Mouse (Mus musculus) embryonic facial prominence, embryonic 11.5 days (tissue): ENCODE data around the gene Agap1. TPM values are rescaled to one million over a fixed set of nuclear protein-coding genes. Genes with fewer than 3 reads are reported as not detected.
"Not testable (repeated sequence)": the region's sequence is repeated elsewhere in the genome, so short reads cannot be mapped to it uniquely, and the experiment has no call there.

ENCODE experiments used
- ATAC-seq: fragments of 200-750 bp; cut with Nextera tagmentation; replicated peaks from 2 replicates; pipeline ENCODE4 v1.8.0; 2017; ENCODE audit warnings: low read depth; ENCODE audit not compliant: insufficient number of reproducible peaks, low FRiP score, low TSS enrichment
- DNase-seq: peaks from one replicate; pipeline ENCODE4 v3.0.0-alpha.2; 2015; ENCODE audit warnings: low spot score
- H3K27ac ChIP-seq: fragments of 300-500 bp; sonication (generic); replicated peaks from 2 replicates; pipeline ENCODE4 v1.5.1; 2014; ENCODE audit warnings: mild to moderate bottlenecking, low read depth, low read length, control low read depth
- H3K27me3 ChIP-seq: fragments of 300-500 bp; sonication (generic); 2 replicates; pipeline ENCODE4 v1.6.1; 2014; ENCODE audit warnings: mild to moderate bottlenecking, low read length, moderate library complexity, mixed read lengths; ENCODE audit not compliant: control insufficient read depth, insufficient read depth
- H3K36me3 ChIP-seq: fragments of 300-500 bp; sonication (generic); replicated peaks from 2 replicates; pipeline ENCODE4 v1.6.1; 2014; ENCODE audit warnings: low read depth, mild to moderate bottlenecking, low read length, moderate library complexity, mixed read lengths; ENCODE audit not compliant: control insufficient read depth, insufficient read depth
- H3K4me1 ChIP-seq: fragments of 300-500 bp; sonication (generic); 2 replicates; pipeline ENCODE4 v1.6.1; 2014; ENCODE audit warnings: low read length, mixed read lengths; ENCODE audit not compliant: control insufficient read depth, insufficient read depth
- H3K4me2 ChIP-seq: fragments of 300-500 bp; sonication (generic); 2 replicates; pipeline ENCODE4 v1.6.1; 2014; ENCODE audit warnings: low read depth, mild to moderate bottlenecking, control low read depth, low read length, moderate library complexity
- H3K4me3 ChIP-seq: fragments of 300-500 bp; sonication (generic); 2 replicates; pipeline ENCODE4 v1.5.1; 2014; ENCODE audit warnings: low read depth, low read length, control low read depth
- H3K9ac ChIP-seq: fragments of 300-500 bp; sonication (generic); replicated peaks from 2 replicates; pipeline ENCODE4 v1.6.1; 2014; ENCODE audit warnings: mild to moderate bottlenecking, control low read depth, low read length
- H3K9me3 ChIP-seq: fragments of 300-500 bp; sonication (generic); replicated peaks from 2 replicates; pipeline ENCODE4 v1.6.1; 2016; ENCODE audit warnings: mild to moderate bottlenecking, low read length, inconsistent platforms, mixed read lengths; ENCODE audit not compliant: control insufficient read depth
- WGBS: fragments of 180-500 bp; shearing (Covaris S2); extraction: QIAGEN DNeasy Blood & Tissue Kit; methylation state at CpG from one replicate; pipeline ENCODE4 v1.1.7; 2014; 5-methylcytosine and 5-hydroxymethylcytosine counted together
- polyA plus RNA-seq: library from polyadenylated mRNA; unstranded; fragments of >200 nt; fragmentation: Nextera tagmentation; extraction: Ambion mirVana; gene quantifications from 2 replicates; pipeline ENCODE4 v1.2.1, GENCODE M21; 2014

Agap1 gene
- polyA plus RNA-seq, 1 experiment from 2014 or later = 15.4 TPM

GRCm38 (mm10) chr1:89496204-89496603 lies 41.6 kb downstream of the Agap1 start:
- Histone ChIP-seq H3K27ac (no peak overlapping the region), H3K9ac (no peak overlapping the region), H3K9me3 (no peaks in the 10 kb centered on the region), H3K4me2 (no peak overlapping the region), H3K4me3 (no peak overlapping the region), H3K27me3 (no peaks in the 10 kb centered on the region), H3K4me1 (no peaks in the 10 kb centered on the region), H3K36me3 (no peaks in the 10 kb centered on the region)
- DNase-seq (no peak), ATAC-seq (no peak)
- WGBS = 71% methylated on average over 7 of the region's 7 CpGs

GRCm38 (mm10) chr1:89500925-89501324 lies 46.3 kb downstream of the Agap1 start:
- Histone ChIP-seq H3K9me3 (no peaks in the 10 kb centered on the region), H3K27me3 (no peaks in the 10 kb centered on the region), H3K4me1 (no peaks in the 10 kb centered on the region), H3K4me3 (no peak overlapping the region), H3K4me2 (no peak overlapping the region), H3K27ac (no peak overlapping the region), H3K36me3 (no peaks in the 10 kb centered on the region), H3K9ac (no peak overlapping the region)
- 95% methylated on average over 2 of the region's 2 CpGs for WGBS
- DNase-seq (no peak), ATAC-seq (no peak)

GRCm38 (mm10) chr1:89501346-89501745 lies 46.7 kb downstream of the Agap1 start:
- no peaks in the 10 kb centered on the region for H3K4me1 ChIP-seq
- H3K27ac ChIP-seq = no peak overlapping the region
- no peaks in the 10 kb centered on the region for H3K27me3 ChIP-seq
- no peak overlapping the region for H3K4me3 ChIP-seq
- H3K36me3 ChIP-seq = no peaks in the 10 kb centered on the region
- 88% methylated on average over 4 of the region's 4 CpGs for WGBS
- H3K4me2 ChIP-seq = no peak overlapping the region
- H3K9me3 ChIP-seq = no peaks in the 10 kb centered on the region
- no peak overlapping the region for H3K9ac ChIP-seq
- DNase-seq = no peak
- no peak for ATAC-seq

GRCm38 (mm10) chr1:89501891-89502290 lies 47.3 kb downstream of the Agap1 start:
- not testable (repeated sequence) for H3K4me3 ChIP-seq, H3K27me3 ChIP-seq, H3K27ac ChIP-seq, H3K9me3 ChIP-seq, ATAC-seq, H3K36me3 ChIP-seq, DNase-seq, H3K9ac ChIP-seq, H3K4me2 ChIP-seq, H3K4me1 ChIP-seq

GRCm38 (mm10) chr1:89509196-89509595 lies 54.6 kb downstream of the Agap1 start:
- H3K4me3 ChIP-seq = no peak overlapping the region
- no peaks in the 10 kb centered on the region for H3K27me3 ChIP-seq
- ATAC-seq (no peak), DNase-seq (no peak)
- H3K4me1 ChIP-seq = no peaks in the 10 kb centered on the region; the same call in none of the 2 replicates
- H3K9ac ChIP-seq = no peak overlapping the region
- WGBS = 47% methylated on average over 2 of the region's 2 CpGs
- H3K9me3 ChIP-seq = no peaks in the 10 kb centered on the region
- no peak overlapping the region for H3K27ac ChIP-seq
- no peaks in the 10 kb centered on the region for H3K36me3 ChIP-seq
- no peak overlapping the region for H3K4me2 ChIP-seq

GRCm38 (mm10) chr1:89509763-89510340 lies 55.2 kb downstream of the Agap1 start:
- ATAC-seq = no peak
- Histone ChIP-seq H3K36me3 (no peaks in the 10 kb centered on the region), H3K4me2 (no peak overlapping the region), H3K9me3 (no peaks in the 10 kb centered on the region), H3K4me1 (no peaks in the 10 kb centered on the region; the same call in none of the 2 replicates), H3K27ac (no peak overlapping the region), H3K4me3 (no peak overlapping the region), H3K9ac (no peak overlapping the region), H3K27me3 (no peaks in the 10 kb centered on the region)
- DNase-seq = no peak
- WGBS = 41% methylated on average over 8 of the region's 8 CpGs

GRCm38 (mm10) chr1:89510731-89511130 lies 56.1 kb downstream of the Agap1 start:
- Histone ChIP-seq H3K27ac (no peak overlapping the region), H3K9ac (no peak overlapping the region), H3K36me3 (no peaks in the 10 kb centered on the region), H3K4me3 (no peak overlapping the region), H3K4me2 (no peak overlapping the region), H3K9me3 (no peaks in the 10 kb centered on the region), H3K27me3 (no peaks in the 10 kb centered on the region), H3K4me1 (no peaks in the 10 kb centered on the region; the same call in none of the 2 replicates)
- DNase-seq (no peak), ATAC-seq (no peak)
- WGBS = 57% methylated on average over 8 of the region's 8 CpGs

- no peak overlapping the region for H3K27ac ChIP-seq
- ATAC-seq (no peak), DNase-seq (no peak)
- H3K9ac ChIP-seq = no peak overlapping the region
- no peak overlapping the region for H3K4me2 ChIP-seq
- no peaks in the 10 kb centered on the region for H3K36me3 ChIP-seq
- H3K4me1 ChIP-seq = peaks cover 7% of the 10 kb centered on the region
- H3K4me3 ChIP-seq = no peak overlapping the region
- no peaks in the 10 kb centered on the region for H3K27me3 ChIP-seq
- WGBS = 76% methylated on average over 8 of the region's 8 CpGs
- no peaks in the 10 kb centered on the region for H3K9me3 ChIP-seq
These were observed 59.1 kb downstream of the Agap1 start for GRCm38 (mm10) chr1:89513616-89514283.
